Mouse (Mus musculus) macrophage (primary cell): Measurements from ENCODE around the gene Pigl. TPM values are rescaled to one million over a fixed set of nuclear protein-coding genes. Genes with fewer than 3 reads are reported as not detected.
"Not testable (repeated sequence)": the region's sequence is repeated elsewhere in the genome, so short reads cannot be mapped to it uniquely, and the experiment has no call there.

Experiments
- H3K27ac ChIP-seq: fragments of 350-480 bp; formaldehyde crosslinking; 2 replicates; pipeline ENCODE4 v1.9.0; 2021
- H3K36me3 ChIP-seq: fragments of 350-480 bp; formaldehyde crosslinking; 2 replicates; pipeline ENCODE4 v1.9.0; 2021; ENCODE audit errors: inconsistent target
- H3K4me3 ChIP-seq: fragments of 350-480 bp; formaldehyde crosslinking; 2 replicates; pipeline ENCODE4 v1.9.0; 2021; ENCODE audit errors: inconsistent target
- H3K79me2 ChIP-seq: fragments of 350-480 bp; formaldehyde crosslinking; 2 replicates; pipeline ENCODE4 v1.9.0; 2021; ENCODE audit errors: inconsistent target
- WGBS: methylation state at CpG from one replicate; pipeline ENCODE4 v1.1.7; 2026; ENCODE audit warnings: inconsistent platforms; ENCODE audit not compliant: missing documents; 5-methylcytosine and 5-hydroxymethylcytosine counted together
- polyA plus RNA-seq: library from polyadenylated mRNA; stranded (reverse); fragments of 250-400 nt; gene quantifications from 3 replicates; pipeline ENCODE4 v1.2.4, GENCODE M21; 2018; ENCODE audit warnings: inconsistent platforms

Pigl gene
- polyA plus RNA-seq, 1 experiment from 2014 or later = 5.2 TPM

- no peak overlapping the region for H3K4me3 ChIP-seq
- H3K36me3 ChIP-seq = no peaks in the 10 kb centered on the region
- no peaks in the 10 kb centered on the region for H3K79me2 ChIP-seq
- WGBS = 97% methylated on average over 10 of the region's 10 CpGs
- H3K27ac ChIP-seq = no peak overlapping the region
These were observed 29.5 kb downstream of the Pigl start for GRCm38 (mm10) chr11:62487540-62488350.

GRCm38 (mm10) chr11:62493701-62494100, 35.4 kb downstream of the Pigl start:
- H3K27ac ChIP-seq = no peak overlapping the region
- H3K36me3 ChIP-seq = no peaks in the 10 kb centered on the region
- no peaks in the 10 kb centered on the region for H3K79me2 ChIP-seq
- H3K4me3 ChIP-seq = no peak overlapping the region
- 98% methylated on average over 6 of the region's 6 CpGs for WGBS

- H3K79me2 ChIP-seq = no peaks in the 10 kb centered on the region
- 15% methylated on average over 6 of the region's 6 CpGs for WGBS
- no peak overlapping the region for H3K27ac ChIP-seq
- H3K36me3 ChIP-seq = no peaks in the 10 kb centered on the region
- no peak overlapping the region for H3K4me3 ChIP-seq
These were observed 36.6 kb downstream of the Pigl start for GRCm38 (mm10) chr11:62494754-62495275.

GRCm38 (mm10) chr11:62495276-62495801, 37.1 kb downstream of the Pigl start:
- 81% methylated on average over 10 of the region's 10 CpGs for WGBS
- H3K4me3 ChIP-seq = no peak overlapping the region
- no peaks in the 10 kb centered on the region for H3K36me3 ChIP-seq
- no peak overlapping the region for H3K27ac ChIP-seq
- no peaks in the 10 kb centered on the region for H3K79me2 ChIP-seq

GRCm38 (mm10) chr11:62496151-62496715, 38.0 kb downstream of the Pigl start:
- H3K4me3 ChIP-seq = no peak overlapping the region
- H3K36me3 ChIP-seq = no peaks in the 10 kb centered on the region
- no peak overlapping the region for H3K27ac ChIP-seq
- H3K79me2 ChIP-seq = no peaks in the 10 kb centered on the region
- WGBS = 46% methylated on average over 5 of the region's 5 CpGs

- no peak overlapping the region for H3K4me3 ChIP-seq
- no peak overlapping the region for H3K27ac ChIP-seq
- no peaks in the 10 kb centered on the region for H3K36me3 ChIP-seq
- no peaks in the 10 kb centered on the region for H3K79me2 ChIP-seq
- 83% methylated on average over 3 of the region's 3 CpGs for WGBS
These were observed 38.9 kb downstream of the Pigl start for GRCm38 (mm10) chr11:62497181-62497580.

- Histone ChIP-seq H3K4me3 (no peak overlapping the region), H3K27ac (no peak overlapping the region), H3K79me2 (no peaks in the 10 kb centered on the region), H3K36me3 (no peaks in the 10 kb centered on the region)
- WGBS = 100% methylated on average over 1 of the region's 2 CpGs
These were observed 40.5 kb downstream of the Pigl start for GRCm38 (mm10) chr11:62498802-62499201.

GRCm38 (mm10) chr11:62500529-62500928, 42.3 kb downstream of the Pigl start:
- Histone ChIP-seq H3K36me3 (no peaks in the 10 kb centered on the region), H3K79me2 (no peaks in the 10 kb centered on the region), H3K4me3 (no peak overlapping the region), H3K27ac (no peak overlapping the region)
- 100% methylated on average over 2 of the region's 2 CpGs for WGBS

GRCm38 (mm10) chr11:62507683-62508082, 49.4 kb downstream of the Pigl start:
- no peak overlapping the region for H3K27ac ChIP-seq
- H3K36me3 ChIP-seq = no peaks in the 10 kb centered on the region
- H3K79me2 ChIP-seq = no peaks in the 10 kb centered on the region
- WGBS = 74% methylated on average over 4 of the region's 4 CpGs
- no peak overlapping the region for H3K4me3 ChIP-seq

GRCm38 (mm10) chr11:62508365-62508764, 50.1 kb downstream of the Pigl start:
- 93% methylated on average over 8 of the region's 13 CpGs for WGBS
- not testable (repeated sequence) for H3K79me2 ChIP-seq, H3K27ac ChIP-seq, H3K36me3 ChIP-seq, H3K4me3 ChIP-seq

- H3K4me3 ChIP-seq, H3K36me3 ChIP-seq, H3K79me2 ChIP-seq, H3K27ac ChIP-seq: not testable (repeated sequence)
- whole genome bisulfite sequencing = 98% methylated on average over 4 of the region's 5 CpGs
These were observed 50.6 kb downstream of the Pigl start for GRCm38 (mm10) chr11:62508816-62509215.

GRCm38 (mm10) chr11:62509571-62509970, 51.3 kb downstream of the Pigl start:
- Histone ChIP-seq H3K4me3 (no peak overlapping the region), H3K79me2 (no peaks in the 10 kb centered on the region), H3K36me3 (no peaks in the 10 kb centered on the region), H3K27ac (no peak overlapping the region)
- 98% methylated on average over 3 of the region's 3 CpGs for WGBS

GRCm38 (mm10) chr11:62510956-62511355, 52.7 kb downstream of the Pigl start:
- Histone ChIP-seq H3K79me2 (no peaks in the 10 kb centered on the region), H3K27ac (no peak overlapping the region), H3K36me3 (no peaks in the 10 kb centered on the region), H3K4me3 (no peak overlapping the region)
- WGBS = 91% methylated on average over 5 of the region's 5 CpGs

- 96% methylated on average over 12 of the region's 13 CpGs for WGBS
- no peaks in the 10 kb centered on the region for H3K36me3 ChIP-seq
- H3K27ac ChIP-seq = no peak overlapping the region
- H3K4me3 ChIP-seq = no peak overlapping the region
- H3K79me2 ChIP-seq = no peaks in the 10 kb centered on the region
These were observed 53.4 kb downstream of the Pigl start for GRCm38 (mm10) chr11:62511444-62512202.
